Mouse (Mus musculus) G1E (cell line): ENCODE data around the gene Il17re.

Source experiments
- CTCF ChIP-seq: IDR thresholded peaks from 2 replicates; pipeline ENCODE4 v1.5.1; 2012; ENCODE audit warnings: low read depth, low read length, inconsistent platforms, mixed read lengths
- GATA1 ChIP-seq: IDR thresholded peaks from 2 replicates; pipeline ENCODE4 v1.6.1; 2012; ENCODE audit warnings: borderline replicate concordance, low read length, inconsistent platforms, mixed read lengths
- GATA2 ChIP-seq: IDR thresholded peaks from 2 replicates; pipeline ENCODE4 v1.6.1; 2012; ENCODE audit warnings: low read depth, low read length, inconsistent platforms, borderline replicate concordance
- POLR2AphosphoS5 ChIP-seq: IDR thresholded peaks from 2 replicates; pipeline ENCODE4 v1.6.1; 2012; ENCODE audit warnings: low read depth, low read length, inconsistent platforms; ENCODE audit not compliant: insufficient replicate concordance
- TAL1 ChIP-seq: conservative IDR thresholded peaks from 2 replicates; pipeline ENCODE4 v1.6.1; 2012; ENCODE audit warnings: low read depth, low read length, inconsistent platforms, mixed read lengths

GRCm38 (mm10) chr6:113429965-113430364 lies 28.3 kb upstream of the Il17re start:
- no peak for TF ChIP-seq CTCF
- no peak for TF ChIP-seq GATA1
- TF ChIP-seq POLR2AphosphoS5 = no peak
- no peak for TF ChIP-seq TAL1
- no peak for TF ChIP-seq GATA2
